Comparison of ENCODE assay signal across 18 mouse cellular contexts in the genomic region with DNA sequence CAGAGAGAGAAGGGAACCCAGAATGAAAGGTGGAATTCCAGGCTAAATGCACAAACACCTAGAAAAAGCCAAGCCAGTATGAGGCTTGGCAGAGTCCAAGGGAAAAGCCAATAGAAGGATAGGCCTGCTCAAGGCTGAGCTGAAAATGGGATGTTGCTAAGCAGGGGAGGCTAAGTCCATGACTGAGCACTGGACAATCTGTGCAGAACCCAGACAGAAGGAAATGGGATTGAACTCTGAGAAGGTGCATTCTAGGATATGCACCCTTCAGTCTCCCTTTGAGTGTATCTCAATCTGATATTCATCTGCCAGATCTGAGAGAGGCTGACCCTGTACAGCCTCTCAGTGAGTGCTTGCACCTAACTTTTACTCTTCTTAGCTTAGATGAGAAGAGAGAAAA. TPM values are rescaled to one million over a fixed set of nuclear protein-coding genes. Genes with fewer than 3 reads are reported as not detected.
DNase-seq lines count a peak whose midpoint lies in the region; TF ChIP-seq lines count a peak whose summit lies in the region.
"Had no signal": no experiment of that assay in that cellular context is flagged by ENCODE, and none has a peak within 500 bp of the region (broad histone marks: within the 10 kb centered on the region; RNA-seq: fewer than 3 reads in every experiment).

No protein-coding gene starts in this region.

- H3K9me3 ChIP-seq in heart, embryonic 10.5 days = no peaks in the 10 kb centered on the region
- H3K9me3 ChIP-seq: embryonic facial prominence, embryonic 13.5 days; hindbrain, embryonic 12.5 days had no signal

- peak; percentile 71 for DNase-seq in heart, adult 11 months
- no peak for DNase-seq in heart, embryonic 10.5 days (ENCODE audit: low spot score)
- DNase-seq in spleen, adult 2 months (ENCODE audit: low read depth in 1 of 2, low spot score in 2 of 2) = no peak
- no peak for DNase-seq in spleen, postnatal 10 days (ENCODE audit: low spot score in 2 of 2)
- peak; percentile 35 for DNase-seq in induced T-regulatory cell, adult 2 months (ENCODE audit: low read depth)
- no peak for DNase-seq in cerebellum, adult 9-10 months
- no peak for DNase-seq in kidney, postnatal 36 days
- DNase-seq: adrenal gland, adult 8-10 months; adrenal gland, postnatal 36 days; cerebellum, adult 11 months; cerebellum, adult 9-11 months; cerebellum, postnatal 36 days; gastrocnemius, adult 2 months; gastrocnemius, postnatal 25 days; heart, postnatal 10 days; heart, postnatal 4 days had no signal

- no peak for TF ChIP-seq CTCF in spleen, adult 2 months (IDR thresholded peaks at IDR 0.05; ENCODE audit: extremely low read depth, insufficient read depth, insufficient read length, insufficient replicate concordance)

- peaks cover 5% of the 10 kb centered on the region; the same call in 1 of the 2 replicates for H3K4me1 ChIP-seq in heart, embryonic 10.5 days
- H3K4me1 ChIP-seq in spleen, adult 2 months (ENCODE audit: control insufficient read depth, insufficient read depth, insufficient read length) = peaks cover 32% of the 10 kb centered on the region
- H3K4me1 ChIP-seq: embryonic facial prominence, embryonic 13.5 days; hindbrain, embryonic 12.5 days had no signal

- H3K4me3 ChIP-seq in heart, embryonic 10.5 days = no peak overlapping the region
- no peak overlapping the region for H3K4me3 ChIP-seq in spleen, adult 2 months (ENCODE audit: extremely low read depth, insufficient read depth, insufficient read length)
- H3K4me3 ChIP-seq: embryonic facial prominence, embryonic 13.5 days; gastrocnemius, adult 2 months; hindbrain, embryonic 12.5 days had no signal

- TF ChIP-seq POLR2A in spleen, adult 2 months (IDR thresholded peaks at IDR 0.05; ENCODE audit: low read depth, low read length) = no peak

- H3K27ac ChIP-seq in heart, embryonic 10.5 days = no peak overlapping the region
- H3K27ac ChIP-seq in spleen, adult 2 months (ENCODE audit: insufficient read depth, low read length) = peak overlapping the region; percentile 46; the same call in 1 of the 2 replicates
- H3K27ac ChIP-seq: embryonic facial prominence, embryonic 13.5 days; gastrocnemius, adult 2 months; hindbrain, embryonic 12.5 days had no signal

- H3K36me3 ChIP-seq in heart, embryonic 10.5 days = no peaks in the 10 kb centered on the region
- H3K36me3 ChIP-seq in spleen, adult 2 months (ENCODE audit: control insufficient read depth, insufficient read depth, low read length) = peaks cover 39% of the 10 kb centered on the region
- H3K36me3 ChIP-seq: embryonic facial prominence, embryonic 13.5 days; hindbrain, embryonic 12.5 days had no signal

- no peaks in the 10 kb centered on the region for H3K27me3 ChIP-seq in heart, embryonic 10.5 days (ENCODE audit: insufficient read depth, poor library complexity, severe bottlenecking)
- no peaks in the 10 kb centered on the region for H3K27me3 ChIP-seq in spleen, adult 2 months (ENCODE audit: control insufficient read depth, insufficient read depth, low read length)
- H3K27me3 ChIP-seq: embryonic facial prominence, embryonic 13.5 days; hindbrain, embryonic 12.5 days had no signal

RNA-seq across cellular contexts. Expression of a gene that starts 25.9 kb away (rescaled TPM):
- polyA plus RNA-seq in heart, embryonic 10.5 days (2016; fragmentation: Nextera tagmentation; extraction: Ambion mirVana) = 7.2 and 7.4 TPM in 2 replicates
- polyA plus RNA-seq in spleen, adult 2 months (2012; rRNA removed) = 258 and 419 TPM in 2 replicates

Comparison
In these comparisons a context has a peak if more than half of its experiments do, and no peak if none do; other contexts are left out.
1. DNase-seq: peak in heart, adult 11 months (single experiment) and induced T-regulatory cell, adult 2 months (single experiment); none in heart, embryonic 10.5 days (single experiment), spleen, adult 2 months (0 of 2), spleen, postnatal 10 days (0 of 2), cerebellum, adult 9-10 months (single experiment) and kidney, postnatal 36 days (0 of 2).
2. RNA of a gene that starts 25.9 kb away (polyA plus RNA-seq): 258 to 419 TPM in spleen, adult 2 months; 7.2 to 7.4 TPM in heart, embryonic 10.5 days; every median in the first group is over 10 times any median in the second.